Mouse (Mus musculus) spleen, adult 2 months (tissue): ENCODE data around the gene Orc3.
"Not testable (repeated sequence)": the region's sequence is repeated elsewhere in the genome, so short reads cannot be mapped to it uniquely, and the experiment has no call there.

ENCODE experiments used
- CTCF ChIP-seq: fragments of 200-500 bp; IDR thresholded peaks from 2 replicates; pipeline ENCODE4 v1.5.1; 2011; ENCODE audit warnings: mild to moderate bottlenecking, inconsistent platforms; ENCODE audit not compliant: insufficient read depth, insufficient read length, insufficient replicate concordance; ENCODE audit errors: extremely low read depth
- POLR2A ChIP-seq: fragments of 200-500 bp; IDR thresholded peaks from 2 replicates; pipeline ENCODE4 v1.6.1; 2011; ENCODE audit warnings: low read depth, low read length, inconsistent platforms

GRCm38 (mm10) chr4:34581489-34581888 lies 33.3 kb downstream of the Orc3 start:
- not testable (repeated sequence) for TF ChIP-seq POLR2A, CTCF
